Mouse (Mus musculus) embryo, embryonic 9.5 days (tissue): ENCODE data around the gene Brinp2.
A peak's percentile ranks its signal among the peaks of the same experiment; 100 is the strongest.

Experiments used
- DNase-seq: peaks from one replicate; pipeline ENCODE4 v3.0.0-alpha.2; 2017; ENCODE audit errors: extremely low spot score

The Brinp2 gene

DNA sequence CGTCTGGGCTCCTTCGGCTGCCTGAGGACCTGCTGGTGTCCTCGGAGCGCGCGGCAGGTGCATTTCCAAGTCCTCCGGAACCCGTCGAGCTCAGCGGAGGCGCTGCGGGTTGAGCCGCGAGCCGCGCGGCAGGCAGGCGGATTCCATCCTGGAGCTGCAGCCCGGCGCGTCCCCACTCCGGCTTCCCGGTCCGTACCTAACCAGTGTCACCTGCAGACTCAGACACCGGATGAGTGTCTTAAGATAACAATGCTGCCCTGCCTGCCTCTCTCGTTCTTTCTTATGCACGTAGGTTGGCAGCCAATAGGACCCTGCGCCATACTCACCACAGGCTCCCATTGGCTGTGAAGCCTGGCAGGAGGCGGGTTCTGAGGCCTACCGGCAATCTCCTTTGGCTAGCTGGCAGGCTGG lies at the start of gene Brinp2:
Brinp2 (minus strand) TSS at position 276 of the 411 bp plus-strand sequence.
- DNase-seq: peak; percentile 82

- no peak for DNase-seq
These were observed 44.8 kb upstream of the Brinp2 start for GRCm38 (mm10) chr1:158400898-158401297.

GRCm38 (mm10) chr1:158397058-158397457 lies 40.9 kb upstream of the Brinp2 start:
- no peak for DNase-seq

GRCm38 (mm10) chr1:158390693-158391092 lies 34.6 kb upstream of the Brinp2 start:
- DNase-seq: no peak

GRCm38 (mm10) chr1:158388995-158389394 lies 32.9 kb upstream of the Brinp2 start:
- DNase-seq: no peak

- no peak for DNase-seq
These were observed 30.7 kb upstream of the Brinp2 start for GRCm38 (mm10) chr1:158386781-158387180.

GRCm38 (mm10) chr1:158385311-158385710 lies 29.2 kb upstream of the Brinp2 start:
- no peak for DNase-seq

DNA sequence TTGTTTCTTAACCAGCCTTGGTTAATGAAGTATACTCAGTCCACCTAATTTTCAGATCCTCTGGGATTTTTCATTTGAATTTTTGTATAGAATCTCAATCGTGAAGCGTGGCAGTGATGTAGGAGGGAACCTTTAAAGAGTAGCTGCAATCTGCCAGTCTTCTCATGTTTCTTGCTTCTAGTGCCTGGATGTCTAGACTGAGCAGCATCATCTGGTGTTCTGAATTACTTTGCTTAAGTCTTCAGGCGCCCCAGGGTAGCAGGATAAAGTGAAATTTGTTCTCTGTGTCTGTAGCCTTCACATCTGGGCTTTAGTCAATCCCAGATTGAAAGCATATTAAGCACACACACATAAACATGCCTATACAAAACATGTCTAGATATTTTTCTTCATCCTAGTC lies 27.1 kb upstream of the Brinp2 start:
- no peak for DNase-seq

DNA sequence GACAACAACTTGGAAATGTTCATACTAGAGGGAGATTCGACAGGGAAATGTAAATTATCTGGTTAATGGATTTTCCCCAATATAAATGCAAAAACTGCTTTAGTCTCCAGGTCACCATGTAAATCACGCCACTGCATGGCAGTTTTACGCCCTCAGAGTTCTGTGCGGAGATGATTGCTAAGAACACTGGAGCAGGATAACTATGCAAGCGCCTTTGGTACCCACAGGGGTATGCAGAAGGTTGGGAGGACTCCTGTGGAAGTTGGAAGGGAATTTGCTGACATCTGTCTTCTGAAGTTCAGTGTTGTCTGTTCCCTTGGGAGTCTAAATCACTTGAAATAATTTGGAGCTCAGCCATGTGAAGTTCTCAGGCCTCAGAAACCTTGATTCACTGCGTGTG lies 26.2 kb upstream of the Brinp2 start:
- DNase-seq: no peak

GRCm38 (mm10) chr1:158364461-158364860 lies 8.3 kb upstream of the Brinp2 start:
- DNase-seq: no peak

DNA sequence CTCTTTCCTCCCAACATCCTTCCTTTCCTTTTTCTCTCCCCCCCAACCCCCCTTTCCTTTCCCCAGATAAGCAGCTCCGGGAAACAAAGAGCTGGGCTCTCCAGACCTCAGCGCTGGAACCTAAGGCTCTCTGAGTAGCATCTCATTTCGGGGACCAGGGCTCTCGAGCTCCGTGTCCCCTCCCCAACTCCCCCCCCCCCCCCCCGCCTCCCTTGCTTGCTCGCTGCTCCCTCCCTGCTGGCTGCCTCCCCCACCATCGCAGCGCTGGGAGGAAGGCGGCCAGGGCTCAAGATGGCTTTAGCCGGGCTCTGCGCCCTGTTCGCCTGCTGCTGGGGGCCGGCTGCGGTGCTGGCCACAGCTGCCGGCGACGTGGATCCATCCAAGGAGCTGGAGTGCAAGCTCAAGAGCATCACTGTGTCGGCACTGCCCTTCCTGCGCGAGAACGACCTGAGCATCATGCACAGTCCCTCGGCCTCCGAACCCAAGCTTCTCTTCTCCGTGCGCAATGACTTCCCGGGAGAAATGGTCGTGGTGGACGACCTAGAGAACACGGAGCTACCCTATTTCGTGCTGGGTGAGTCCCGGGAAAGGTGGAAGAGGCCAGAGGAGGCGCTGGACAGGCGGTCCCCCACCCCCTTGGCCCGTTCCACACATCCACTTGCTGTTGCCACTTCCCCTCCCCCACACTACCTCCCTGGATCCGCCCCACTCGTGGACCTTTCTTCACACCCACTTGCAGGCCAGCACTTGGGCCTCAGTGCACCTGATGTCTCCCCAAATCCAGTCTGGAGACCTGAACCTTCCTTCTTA lies 6.4 kb upstream of the Brinp2 start:
- DNase-seq: peak; percentile 48

GRCm38 (mm10) chr1:158361964-158362291 lies 5.8 kb upstream of the Brinp2 start, which contains the start of gene Astn1:
Astn1 (plus strand) TSS chr1:158362273.
- DNase-seq: no peak

- DNase-seq: no peak
These were observed 712 bp downstream of the Brinp2 start for GRCm38 (mm10) chr1:158355177-158356050.

- no peak for DNase-seq
These were observed 2.3 kb downstream of the Brinp2 start for GRCm38 (mm10) chr1:158353656-158354371.

GRCm38 (mm10) chr1:158343243-158343714 lies 12.8 kb downstream of the Brinp2 start:
- DNase-seq: peak; percentile 42

GRCm38 (mm10) chr1:158328839-158329238 lies 27.3 kb downstream of the Brinp2 start:
- DNase-seq: no peak

DNA sequence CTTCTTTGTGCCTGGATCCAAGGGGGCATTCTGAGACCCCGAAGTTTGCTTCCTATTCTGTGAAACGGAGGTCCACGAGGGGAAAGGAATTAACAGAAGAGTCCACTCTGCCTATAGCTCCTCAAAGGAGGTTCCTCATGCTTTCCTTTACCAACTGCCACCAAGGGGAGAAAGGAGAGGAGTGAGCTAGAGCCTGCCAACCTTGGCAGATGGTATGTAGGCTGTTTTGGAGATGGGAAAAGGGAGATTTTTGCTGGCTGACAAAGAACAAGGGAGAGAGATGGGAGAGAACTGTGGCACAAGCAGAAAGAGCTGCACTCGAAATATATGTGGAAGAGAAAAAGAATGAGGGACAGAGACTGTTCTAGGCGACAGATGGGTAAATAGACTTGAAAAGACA lies 28.0 kb downstream of the Brinp2 start:
- DNase-seq: no peak

DNA sequence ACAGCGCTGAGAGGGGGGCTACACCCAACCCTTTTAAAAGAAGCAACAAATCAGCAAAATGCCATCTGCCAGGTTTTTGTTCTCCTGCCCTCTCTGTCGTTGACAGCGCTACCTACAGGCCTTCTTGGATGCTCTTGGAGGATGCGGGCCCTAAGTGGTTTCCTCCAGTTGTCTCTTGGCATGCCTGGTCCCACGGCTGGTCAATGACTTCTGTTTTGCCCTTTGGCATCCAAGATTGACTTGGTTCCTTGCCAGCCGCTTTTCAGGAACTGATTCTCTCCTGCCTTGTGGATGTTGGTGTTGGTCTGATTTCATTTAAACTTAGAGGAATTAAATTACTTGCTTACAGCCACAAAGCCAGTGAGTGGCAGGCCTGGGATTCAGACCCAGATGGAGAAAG lies 32.8 kb downstream of the Brinp2 start:
- DNase-seq: no peak

- DNase-seq: no peak
These were observed 45.5 kb downstream of the Brinp2 start for GRCm38 (mm10) chr1:158310426-158311156.

- no peak for DNase-seq
These were observed 59.1 kb downstream of the Brinp2 start for GRCm38 (mm10) chr1:158297042-158297441.

- no peak for DNase-seq
These were observed 59.7 kb downstream of the Brinp2 start for GRCm38 (mm10) chr1:158296287-158296931.
